Mouse (Mus musculus) kidney, adult 2 months (tissue): ENCODE data around the gene Spint4.

Experiments used
- CTCF ChIP-seq: fragments of 200-500 bp; conservative IDR thresholded peaks from 2 replicates; pipeline ENCODE4 v1.5.1; 2011; ENCODE audit warnings: low read depth, mild to moderate bottlenecking, control low read depth, low read length, moderate library complexity, mixed read lengths; ENCODE audit not compliant: insufficient read depth, insufficient read length
- POLR2A ChIP-seq: fragments of 200-500 bp; IDR thresholded peaks from one replicate; pipeline ENCODE4 v1.6.1; 2011; ENCODE audit warnings: low read depth, low read length, control low read depth

DNA sequence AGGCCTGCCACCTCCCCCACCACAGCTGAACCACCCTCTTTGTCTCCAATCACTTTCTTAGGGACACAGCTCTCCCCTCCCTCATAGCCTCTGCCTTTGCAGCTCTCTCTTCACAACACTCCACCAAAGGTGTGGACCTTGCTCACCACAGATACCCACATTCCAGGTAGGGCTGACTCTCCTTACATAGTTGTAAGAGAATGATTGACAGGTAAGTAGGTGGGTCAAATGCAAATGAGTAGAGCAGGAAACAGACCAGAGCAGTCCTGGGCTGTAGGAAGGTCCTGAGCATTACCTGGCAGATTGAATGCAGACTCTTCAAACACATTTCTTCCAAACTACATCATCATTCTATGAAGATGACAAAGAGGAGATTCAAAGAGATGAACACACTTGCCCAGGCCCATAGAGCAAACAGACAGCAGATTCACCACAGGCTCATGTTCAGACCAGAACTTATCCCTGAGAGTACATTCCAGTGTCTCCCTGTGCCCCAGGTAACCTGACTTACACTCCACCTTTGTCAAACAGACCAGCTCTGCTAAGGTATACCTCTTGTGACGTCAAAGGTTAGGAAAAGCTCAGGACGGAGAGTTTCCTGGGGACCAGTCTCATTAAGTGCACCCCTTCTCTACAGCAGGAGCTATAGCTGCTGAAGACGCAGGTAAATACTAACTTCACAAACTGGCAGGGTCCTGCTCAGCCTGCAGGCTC, 39.2 kb downstream of the Spint4 start:
- TF ChIP-seq CTCF, result no peak
- TF ChIP-seq POLR2A, result no peak
